Mouse (Mus musculus) kidney, postnatal 0 days (tissue): ENCODE results near the gene 4933427D14Rik. TPM values are rescaled to one million over a fixed set of nuclear protein-coding genes. Genes with fewer than 3 reads are reported as not detected.

ENCODE experiments used
- ATAC-seq: fragments of 200-750 bp; cut with Nextera tagmentation; replicated peaks from 2 replicates; pipeline ENCODE4 v1.8.0; 2017; ENCODE audit warnings: low read depth, moderate number of reproducible peaks, moderate TSS enrichment, moderate library complexity; ENCODE audit not compliant: low FRiP score
- DNase-seq: peaks from one replicate; pipeline ENCODE4 v3.0.0-alpha.2; 2016; ENCODE audit warnings: low spot score
- H3K27ac ChIP-seq: fragments of 300-500 bp; sonication (generic); 2 replicates; pipeline ENCODE4 v1.5.1; 2014; ENCODE audit warnings: mild to moderate bottlenecking
- H3K27me3 ChIP-seq: fragments of 300-500 bp; sonication (generic); 2 replicates; pipeline ENCODE4 v1.6.1; 2014; ENCODE audit warnings: low read length, mixed read lengths; ENCODE audit not compliant: insufficient read depth
- H3K36me3 ChIP-seq: fragments of 300-500 bp; sonication (generic); 2 replicates; pipeline ENCODE4 v1.6.1; 2014; ENCODE audit warnings: low read length, mixed read lengths; ENCODE audit not compliant: insufficient read depth
- H3K4me1 ChIP-seq: fragments of 300-500 bp; sonication (generic); replicated peaks from 2 replicates; pipeline ENCODE4 v1.6.1; 2014; ENCODE audit warnings: antibody characterized with exemption, low read length, mixed read lengths; ENCODE audit not compliant: insufficient read depth
- H3K4me2 ChIP-seq: fragments of 300-500 bp; sonication (generic); 2 replicates; pipeline ENCODE4 v1.6.1; 2014; ENCODE audit warnings: mild to moderate bottlenecking, low read length, moderate library complexity, mixed read lengths
- H3K4me3 ChIP-seq: fragments of 300-500 bp; sonication (generic); replicated peaks from 2 replicates; pipeline ENCODE4 v1.5.1; 2014; ENCODE audit warnings: low read depth, low read length
- H3K9ac ChIP-seq: fragments of 300-500 bp; sonication (generic); 2 replicates; pipeline ENCODE4 v1.6.1; 2014; ENCODE audit warnings: low read depth, low read length
- H3K9me3 ChIP-seq: fragments of 300-500 bp; sonication (generic); replicated peaks from 2 replicates; pipeline ENCODE4 v1.6.1; 2016; ENCODE audit warnings: low read length, inconsistent platforms, mixed read lengths
- CTCF ChIP-seq: IDR thresholded peaks from 2 replicates; pipeline ENCODE4 v1.5.1; 2016; ENCODE audit warnings: antibody characterized with exemption, low read depth, mild to moderate bottlenecking, moderate library complexity
- WGBS: fragments of 180-500 bp; shearing (Covaris S2); extraction: QIAGEN DNeasy Blood & Tissue Kit; methylation state at CpG from one replicate; pipeline ENCODE4 v1.1.7; 2014; 5-methylcytosine and 5-hydroxymethylcytosine counted together
- polyA plus RNA-seq: library from polyadenylated mRNA; unstranded; fragments of >200 nt; fragmentation: Nextera tagmentation; extraction: Ambion mirVana; gene quantifications from 2 replicates; pipeline ENCODE4 v1.2.1, GENCODE M21; 2015

The 4933427D14Rik gene
- polyA plus RNA-seq, 1 experiment from 2014 or later: 14.8 TPM

- no peaks in the 10 kb centered on the region for H3K27me3 ChIP-seq
- H3K4me3 ChIP-seq: no peak overlapping the region
- DNase-seq (no peak), ATAC-seq (no peak)
- peaks cover 21% of the 10 kb centered on the region for H3K36me3 ChIP-seq
- no peak for TF ChIP-seq CTCF
- H3K9ac ChIP-seq: no peak overlapping the region
- no peaks in the 10 kb centered on the region for H3K9me3 ChIP-seq
- H3K27ac ChIP-seq: no peak overlapping the region
- H3K4me1 ChIP-seq: no peaks in the 10 kb centered on the region
- WGBS: 82% methylated on average over 4 of the region's 4 CpGs
- H3K4me2 ChIP-seq: no peak overlapping the region
Observed at GRCm38 (mm10) chr11:72169871-72170270, 37.4 kb downstream of the 4933427D14Rik start.

DNA sequence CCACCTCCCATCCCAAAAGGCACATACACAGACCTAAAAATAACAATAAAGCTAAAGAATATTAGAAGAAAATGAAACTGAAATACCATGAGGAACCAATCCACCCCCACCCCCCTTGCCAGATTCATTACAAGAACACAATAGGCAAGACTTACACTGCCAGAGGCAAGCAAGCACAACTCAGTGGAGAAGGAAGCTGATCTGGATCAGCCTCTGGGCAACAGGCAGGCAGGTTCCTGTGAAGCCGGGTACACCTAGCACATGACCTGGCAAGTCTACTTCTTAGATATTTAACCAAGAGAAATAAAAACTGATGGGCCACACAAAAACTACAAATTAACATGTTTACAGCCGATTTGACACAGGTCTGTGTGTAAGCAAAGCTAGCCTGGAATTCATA, 44.1 kb downstream of the 4933427D14Rik start:
- Histone ChIP-seq H3K9ac (no peak overlapping the region), H3K4me3 (no peak overlapping the region), H3K27me3 (no peaks in the 10 kb centered on the region), H3K4me2 (no peak overlapping the region), H3K27ac (no peak overlapping the region), H3K36me3 (peaks cover 16% of the 10 kb centered on the region), H3K4me1 (no peaks in the 10 kb centered on the region), H3K9me3 (no peaks in the 10 kb centered on the region)
- DNase-seq (no peak), ATAC-seq (no peak)
- WGBS: 71% methylated on average over 2 of the region's 2 CpGs
- TF ChIP-seq CTCF: no peak

- H3K36me3 ChIP-seq: 0 out of 2 replicates have a peak, but pooled peaks cover 15% of the 10 kb centered on the region
Observed at GRCm38 (mm10) chr11:72156624-72157023, 50.6 kb downstream of the 4933427D14Rik start.

GRCm38 (mm10) chr11:72155981-72156428, 51.3 kb downstream of the 4933427D14Rik start:
- Histone ChIP-seq H3K36me3 (0 out of 2 replicates have a peak, but pooled peaks cover 15% of the 10 kb centered on the region), H3K4me3 (no peak overlapping the region), H3K4me2 (no peak overlapping the region), H3K4me1 (0 out of 2 replicates have a peak, but pooled peaks cover 5% of the 10 kb centered on the region), H3K27ac (no peak overlapping the region), H3K9ac (no peak overlapping the region), H3K27me3 (no peaks in the 10 kb centered on the region), H3K9me3 (no peaks in the 10 kb centered on the region)
- DNase-seq (no peak), ATAC-seq (no peak)
- no peak for TF ChIP-seq CTCF
- WGBS: 89% methylated on average over 4 of the region's 4 CpGs

More at GRCm38 (mm10) chr11:72156624-72157023, 50.6 kb downstream of the 4933427D14Rik start:
- Histone ChIP-seq H3K9me3 (no peaks in the 10 kb centered on the region), H3K4me1 (no peaks in the 10 kb centered on the region), H3K27me3 (no peaks in the 10 kb centered on the region), H3K4me2 (no peak overlapping the region), H3K27ac (no peak overlapping the region), H3K9ac (no peak overlapping the region), H3K4me3 (no peak overlapping the region)
- WGBS: 68% methylated on average over 2 of the region's 2 CpGs
- no peak for ATAC-seq
- no peak for TF ChIP-seq CTCF
- DNase-seq: no peak

DNA sequence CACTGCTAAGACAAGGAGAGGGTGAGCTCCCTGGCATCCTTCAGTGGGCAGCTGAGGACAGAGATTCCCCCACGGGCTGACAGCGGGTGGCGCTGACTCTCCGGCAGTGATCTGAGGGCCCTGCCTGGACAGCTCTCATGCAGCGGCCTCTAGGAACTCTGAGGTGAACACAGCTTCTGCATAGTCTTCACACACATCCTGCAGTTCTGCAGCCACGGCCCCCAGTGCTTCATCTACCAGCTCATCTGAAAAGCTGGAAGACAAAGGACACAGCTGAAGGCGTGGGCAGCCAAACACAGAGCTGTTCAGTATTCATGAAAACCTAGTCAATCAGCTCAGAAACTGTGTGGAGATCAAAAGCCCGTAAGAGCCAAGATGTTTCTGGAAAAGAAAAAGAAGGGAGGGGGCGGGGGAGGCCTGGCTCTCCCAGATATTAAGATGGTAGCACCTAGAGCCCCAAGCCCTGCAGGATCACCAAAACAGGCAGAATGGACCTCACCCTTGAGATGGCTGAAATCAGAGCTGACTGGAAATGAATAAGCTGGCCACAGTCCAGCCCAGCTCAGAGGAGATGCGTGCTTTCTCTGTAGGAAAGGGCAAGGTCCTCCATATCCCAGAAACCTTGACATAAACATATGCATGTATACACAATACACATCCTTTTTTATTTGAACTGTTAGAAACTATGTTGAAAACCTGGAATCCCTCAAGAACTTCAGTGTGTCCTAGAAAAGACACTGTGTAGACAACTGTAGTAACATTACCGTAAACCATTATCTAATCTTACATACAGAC, 51.9 kb downstream of the 4933427D14Rik start:
- no peak overlapping the region for H3K4me2 ChIP-seq
- no peak for TF ChIP-seq CTCF
- WGBS: 81% methylated on average over 11 of the region's 11 CpGs
- no peak overlapping the region for H3K9ac ChIP-seq
- H3K4me1 ChIP-seq: 0 out of 2 replicates have a peak, but pooled peaks cover 5% of the 10 kb centered on the region
- H3K27me3 ChIP-seq: no peaks in the 10 kb centered on the region
- no peaks in the 10 kb centered on the region for H3K9me3 ChIP-seq
- ATAC-seq: no peak
- DNase-seq: no peak
- 0 out of 2 replicates have a peak, but pooled peaks cover 15% of the 10 kb centered on the region for H3K36me3 ChIP-seq
- H3K27ac ChIP-seq: no peak overlapping the region
- H3K4me3 ChIP-seq: no peak overlapping the region

- 0 out of 2 replicates have a peak, but pooled peaks cover 5% of the 10 kb centered on the region for H3K4me1 ChIP-seq
- H3K27me3 ChIP-seq: no peaks in the 10 kb centered on the region
- ATAC-seq: peak; percentile 83
- no peaks in the 10 kb centered on the region for H3K9me3 ChIP-seq
- H3K9ac ChIP-seq: no peak overlapping the region
- no peak; the same call in 1 of the 2 replicates for TF ChIP-seq CTCF
- DNase-seq: peak; percentile 29
- H3K36me3 ChIP-seq: 0 out of 2 replicates have a peak, but pooled peaks cover 15% of the 10 kb centered on the region
- H3K4me2 ChIP-seq: no peak overlapping the region
- 58% methylated on average over 12 of the region's 12 CpGs for WGBS
- H3K27ac ChIP-seq: peak overlapping the region; percentile 11; the same call in 1 of the 2 replicates
- H3K4me3 ChIP-seq: no peak overlapping the region
Observed at GRCm38 (mm10) chr11:72153122-72153862, 54.0 kb downstream of the 4933427D14Rik start.
